Mouse (Mus musculus) cortical plate, adult 2 months (tissue): ENCODE measurements around the gene Tomm40.

Experiments
- CTCF ChIP-seq: fragments of 200-500 bp; IDR thresholded peaks from 2 replicates; pipeline ENCODE4 v1.5.1; 2011; ENCODE audit warnings: mild to moderate bottlenecking, control low read depth, low read length; ENCODE audit not compliant: insufficient read depth; ENCODE audit errors: extremely low read depth
- POLR2A ChIP-seq: fragments of 200-500 bp; IDR thresholded peaks from 2 replicates; pipeline ENCODE4 v1.6.1; 2011; ENCODE audit warnings: mild to moderate bottlenecking, low read length, control low read depth; ENCODE audit not compliant: insufficient read depth; ENCODE audit errors: extremely low read depth

GRCm38 (mm10) chr7:19663940-19664339 is 51.3 kb downstream of the Tomm40 start:
- TF ChIP-seq POLR2A (no peak), CTCF (no peak)
